Mouse (Mus musculus) megakaryocyte, embryonic 14.5 days (primary cell): ENCODE data around the gene Colq.

Experiments used
- FLI1 ChIP-seq: IDR thresholded peaks from 2 replicates; pipeline ENCODE4 v1.6.1; 2012; ENCODE audit warnings: low read length, inconsistent platforms, mixed read lengths
- GATA1 ChIP-seq: IDR thresholded peaks from 3 replicates; pipeline ENCODE4 v1.6.1; 2012; ENCODE audit warnings: mixed read lengths, low read length, inconsistent platforms, borderline replicate concordance

DNA sequence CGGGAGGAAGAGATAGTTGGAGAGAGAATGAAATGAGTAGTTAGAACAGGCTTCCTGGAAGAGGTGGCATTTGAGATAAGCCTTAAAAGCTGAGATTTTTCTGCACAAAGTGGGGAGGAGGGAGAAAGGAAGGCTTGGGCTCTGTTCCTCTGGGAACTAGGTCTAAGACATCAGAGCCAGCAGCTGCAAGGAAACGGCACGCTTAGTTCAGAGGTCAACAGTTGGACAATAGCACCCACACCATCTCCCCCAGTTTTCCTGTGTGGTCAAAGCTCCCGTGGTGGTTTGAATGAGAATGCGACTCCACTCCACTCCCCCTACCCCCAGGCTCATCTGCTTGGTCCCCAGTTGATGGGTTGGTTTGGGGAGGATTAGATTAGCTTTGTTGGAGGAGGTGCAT is 31.9 kb downstream of the Colq start:
- TF ChIP-seq GATA1 (no peak), FLI1 (no peak)
